11 mouse cellular contexts compared by ENCODE assay signal in genomic region chr7:60170250-60171185, GRCm38 (mm10). TPM values are rescaled to one million over a fixed set of nuclear protein-coding genes. Genes with fewer than 3 reads are reported as not detected.
DNase-seq lines count a peak whose midpoint lies in the region; ATAC-seq and TF ChIP-seq lines count a peak whose summit lies in the region.
"Had no signal": no experiment of that assay in that cellular context is flagged by ENCODE, and none has a peak within 500 bp of the region (broad histone marks: within the 10 kb centered on the region; RNA-seq: fewer than 3 reads in every experiment).

No protein-coding gene starts in this region.

- WGBS in embryonic facial prominence, embryonic 10.5 days, result 71% methylated on average over 5 of the region's 5 CpGs
- 47% methylated on average over 5 of the region's 5 CpGs for WGBS in hindbrain, embryonic 13.5 days
- WGBS in liver, postnatal 0 days (ENCODE audit: insufficient replicate concordance), result 58% methylated on average over 5 of the region's 5 CpGs

- TF ChIP-seq EP300 in liver, postnatal 0 days (IDR thresholded peaks at IDR 0.05; ENCODE audit: low read depth), result no peak

- peak; percentile 9 for DNase-seq in embryonic facial prominence, embryonic 10.5 days (ENCODE audit: low spot score)
- peak; percentile 17 to 34 for DNase-seq in left cerebral cortex, postnatal 25 days (ENCODE audit: low spot score in 2 of 2)
- DNase-seq in right cerebral cortex, adult 2 months (ENCODE audit: low spot score in 2 of 2), result peak; percentile 30 to 36
- DNase-seq in ovary, postnatal 10 days (ENCODE audit: low spot score), result no peak
- DNase-seq in lung, postnatal 4 days, result no peak
- no peak for DNase-seq in liver, postnatal 0 days

- no peak overlapping the region for H3K4me3 ChIP-seq in embryonic facial prominence, embryonic 10.5 days
- peak overlapping the region; percentile 23 for H3K4me3 ChIP-seq in hindbrain, embryonic 13.5 days
- no peak overlapping the region for H3K4me3 ChIP-seq in liver, postnatal 0 days (ENCODE audit: low read depth, low read length)
- H3K4me3 ChIP-seq: embryonic facial prominence, embryonic 13.5 days had no signal

- H3K4me1 ChIP-seq in embryonic facial prominence, embryonic 10.5 days, result no peaks in the 10 kb centered on the region
- no peaks in the 10 kb centered on the region for H3K4me1 ChIP-seq in hindbrain, embryonic 13.5 days (replicated peaks)
- no peaks in the 10 kb centered on the region for H3K4me1 ChIP-seq in liver, postnatal 0 days (ENCODE audit: insufficient read depth)
- H3K4me1 ChIP-seq: embryonic facial prominence, embryonic 13.5 days had no signal

- intact Hi-C loops in left cerebral cortex, postnatal 25 days (cut with DNase I), result no loop called here

- ATAC-seq in hindbrain, embryonic 13.5 days (ENCODE audit: low FRiP score), result peak; percentile 98
- no peak for ATAC-seq in CD4-positive, CD25-positive, alpha-beta regulatory T cell, adult 4 months
- no peak for ATAC-seq in liver, postnatal 0 days
- ATAC-seq: Patski had no signal

- H3K36me3 ChIP-seq in embryonic facial prominence, embryonic 10.5 days (replicated peaks), result no peaks in the 10 kb centered on the region
- no peaks in the 10 kb centered on the region for H3K36me3 ChIP-seq in hindbrain, embryonic 13.5 days
- H3K36me3 ChIP-seq in liver, postnatal 0 days (replicated peaks; ENCODE audit: insufficient read depth, low read length), result no peaks in the 10 kb centered on the region
- H3K36me3 ChIP-seq: embryonic facial prominence, embryonic 13.5 days had no signal

- TF ChIP-seq CTCF in liver, postnatal 0 days (IDR thresholded peaks at IDR 0.05; ENCODE audit: low read depth), result no peak

- 0 out of 2 replicates have a peak overlapping the region, but pooled peaks have one; percentile 51 for H3K9ac ChIP-seq in hindbrain, embryonic 13.5 days
- H3K9ac ChIP-seq in liver, postnatal 0 days (replicated peaks), result no peak overlapping the region
- H3K9ac ChIP-seq: embryonic facial prominence, embryonic 13.5 days had no signal

- H3K27ac ChIP-seq in embryonic facial prominence, embryonic 10.5 days (replicated peaks), result no peak overlapping the region
- H3K27ac ChIP-seq in hindbrain, embryonic 13.5 days, result peak overlapping the region; percentile 86
- H3K27ac ChIP-seq in liver, postnatal 0 days (ENCODE audit: low read depth), result no peak overlapping the region
- H3K27ac ChIP-seq: embryonic facial prominence, embryonic 13.5 days had no signal

- H3K9me3 ChIP-seq in embryonic facial prominence, embryonic 10.5 days, result peaks cover 10% of the 10 kb centered on the region
- peaks cover 9% of the 10 kb centered on the region; the same call in 1 of the 2 replicates for H3K9me3 ChIP-seq in hindbrain, embryonic 13.5 days
- H3K9me3 ChIP-seq in liver, postnatal 0 days (ENCODE audit: low read length), result no peaks in the 10 kb centered on the region
- H3K9me3 ChIP-seq: embryonic facial prominence, embryonic 13.5 days had no signal

- peak overlapping the region; percentile 33 for H3K4me2 ChIP-seq in hindbrain, embryonic 13.5 days
- no peak overlapping the region for H3K4me2 ChIP-seq in liver, postnatal 0 days (ENCODE audit: low read depth, low read length)
- H3K4me2 ChIP-seq: embryonic facial prominence, embryonic 13.5 days had no signal

- H3K27me3 ChIP-seq in embryonic facial prominence, embryonic 10.5 days (replicated peaks; ENCODE audit: low read depth, poor library complexity, severe bottlenecking), result no peaks in the 10 kb centered on the region
- no peaks in the 10 kb centered on the region for H3K27me3 ChIP-seq in hindbrain, embryonic 13.5 days
- no peaks in the 10 kb centered on the region for H3K27me3 ChIP-seq in liver, postnatal 0 days (ENCODE audit: insufficient read depth, low read length)
- H3K27me3 ChIP-seq: embryonic facial prominence, embryonic 13.5 days; Patski had no signal

RNA-seq across cellular contexts. Expression of gene Snrpn, which starts 30.5 kb away (rescaled TPM):
- polyA plus RNA-seq in embryonic facial prominence, embryonic 10.5 days (2016; fragmentation: Nextera tagmentation; extraction: Ambion mirVana), result 100 and 107 TPM in 2 replicates
- 613 and 654 TPM in 2 replicates for polyA plus RNA-seq in hindbrain, embryonic 13.5 days (2015; fragmentation: Nextera tagmentation; extraction: Ambion mirVana)
- total RNA-seq in left cerebral cortex, postnatal 25 days (2021), result 100 to 1,000 TPM; 896 to 931 TPM
- not detected for polyA plus RNA-seq in CD4-positive, CD25-positive, alpha-beta regulatory T cell, adult 4 months (2017; shearing (Covaris generic))
- 4.4 and 4.9 TPM in 2 replicates for polyA plus RNA-seq in liver, postnatal 0 days (2015; fragmentation: Nextera tagmentation; extraction: Ambion mirVana)
- total RNA-seq: megakaryocyte, adult 5-6 weeks had no signal

Comparison
In these comparisons a context has a peak if more than half of its experiments do, and no peak if none do; other contexts are left out.
1. DNase-seq: peak in embryonic facial prominence, embryonic 10.5 days (single experiment), left cerebral cortex, postnatal 25 days (2 of 2) and right cerebral cortex, adult 2 months (2 of 2); none in ovary, postnatal 10 days (single experiment), lung, postnatal 4 days (0 of 2) and liver, postnatal 0 days (single experiment).
2. RNA of gene Snrpn, which starts 30.5 kb away (polyA plus RNA-seq): 613 to 654 TPM in hindbrain, embryonic 13.5 days and 100 to 107 TPM in embryonic facial prominence, embryonic 10.5 days; 4.4 to 4.9 TPM in liver, postnatal 0 days and not detected in CD4-positive, CD25-positive, alpha-beta regulatory T cell, adult 4 months; every median in the first group is over 10 times any median in the second.